Mouse (Mus musculus) myocyte (in vitro differentiated cells): Measurements from ENCODE around the gene Gm21969.

Experiments used
- CEBPB ChIP-seq: IDR thresholded peaks from 2 replicates; pipeline ENCODE4 v1.6.1; 2011; ENCODE audit warnings: mild to moderate bottlenecking, moderate library complexity; ENCODE audit not compliant: poor library complexity, insufficient read depth, severe bottlenecking
- E2F4 ChIP-seq: IDR thresholded peaks from one replicate; pipeline ENCODE4 v1.6.1; 2011; ENCODE audit warnings: mild to moderate bottlenecking, control low read depth, moderate library complexity; ENCODE audit not compliant: insufficient read depth
- MAX ChIP-seq: IDR thresholded peaks from one replicate; pipeline ENCODE4 v1.6.1; 2011; ENCODE audit warnings: low read depth, mild to moderate bottlenecking, control low read depth
- MYOD1 ChIP-seq, 3 experiments: IDR thresholded peaks; one replicate each; pipeline ENCODE4 v1.6.1; 2011; ENCODE audit warnings: control low read depth in 2 of 3, low read depth in 2 of 3, mild to moderate bottlenecking in 2 of 3, moderate library complexity in 1 of 3; ENCODE audit not compliant: insufficient read length in 2 of 3, control insufficient read depth in 1 of 3
- MYOG ChIP-seq, 3 experiments: IDR thresholded peaks; one replicate each; pipeline ENCODE4 v1.6.1; 2011; ENCODE audit warnings: control low read depth in 2 of 3, low read depth in 2 of 3, mild to moderate bottlenecking in 2 of 3; ENCODE audit not compliant: insufficient read length in 2 of 3, control insufficient read depth in 1 of 3, insufficient read depth in 1 of 3
- POLR2A ChIP-seq: IDR thresholded peaks from one replicate; pipeline ENCODE4 v1.6.1; 2011; ENCODE audit warnings: low read depth, mild to moderate bottlenecking, control low read depth, moderate library complexity; ENCODE audit not compliant: insufficient read length
- POLR2AphosphoS2 ChIP-seq: IDR thresholded peaks from one replicate; pipeline ENCODE4 v1.6.1; 2011; ENCODE audit warnings: low read depth, control low read depth; ENCODE audit not compliant: insufficient read length
- REST ChIP-seq: IDR thresholded peaks from one replicate; pipeline ENCODE4 v1.6.1; 2011; ENCODE audit warnings: mild to moderate bottlenecking, control low read depth, moderate library complexity; ENCODE audit not compliant: insufficient read depth, insufficient read length
- SRF ChIP-seq: IDR thresholded peaks from one replicate; pipeline ENCODE4 v1.6.1; 2011; ENCODE audit warnings: low read depth; ENCODE audit not compliant: control insufficient read depth, insufficient read length
- TCF12 ChIP-seq: IDR thresholded peaks from one replicate; pipeline ENCODE4 v1.6.1; 2011; ENCODE audit warnings: mild to moderate bottlenecking, control low read depth; ENCODE audit not compliant: poor library complexity, insufficient read depth, severe bottlenecking
- TCF3 ChIP-seq: IDR thresholded peaks from one replicate; pipeline ENCODE4 v1.6.1; 2011; ENCODE audit warnings: low read depth, control low read depth; ENCODE audit not compliant: insufficient read length
- USF1 ChIP-seq: IDR thresholded peaks from one replicate; pipeline ENCODE4 v1.6.1; 2011; ENCODE audit warnings: low read depth, mild to moderate bottlenecking, control low read depth, moderate library complexity

DNA sequence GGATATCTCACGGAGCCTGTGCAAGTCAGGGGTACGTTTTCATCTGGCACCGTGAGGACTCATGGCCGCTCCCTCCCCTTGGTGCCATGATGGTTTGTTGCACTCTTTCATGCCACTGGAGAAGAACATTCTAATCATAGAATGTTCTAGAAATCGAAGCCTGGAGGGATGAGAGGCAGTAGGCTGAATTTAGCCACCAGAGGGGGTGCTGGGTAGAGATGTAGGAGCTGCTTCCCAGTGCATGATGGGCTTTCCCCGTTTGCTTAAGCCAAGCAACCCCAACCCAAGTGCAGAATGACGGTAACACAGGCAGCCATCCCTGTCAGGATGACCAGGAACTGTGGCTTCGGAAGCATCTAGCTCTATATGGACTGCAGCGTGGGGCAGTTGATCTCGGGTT is 32.2 kb upstream of the Gm21969 start:
- TF ChIP-seq POLR2AphosphoS2, result no peak
- TF ChIP-seq POLR2A, result no peak
- no peak for TF ChIP-seq CEBPB
- no peak for TF ChIP-seq TCF12
- no peak for TF ChIP-seq REST
- TF ChIP-seq MYOD1 (IDR thresholded peaks at IDR 0.05; ENCODE audit: control insufficient read depth in 1 of 3, insufficient read length in 2 of 3, low read depth in 2 of 3), result no peak
- no peak for TF ChIP-seq TCF3
- no peak for TF ChIP-seq USF1
- TF ChIP-seq MYOG (IDR thresholded peaks at IDR 0.05; ENCODE audit: control insufficient read depth in 1 of 3, insufficient read depth in 1 of 3, insufficient read length in 2 of 3, low read depth in 2 of 3), result no peak
- TF ChIP-seq E2F4, result no peak
- no peak for TF ChIP-seq MAX
- no peak for TF ChIP-seq SRF
